Mouse (Mus musculus) heart, postnatal 0 days (tissue): ENCODE measurements around the gene Pdgfa. TPM values are rescaled to one million over a fixed set of nuclear protein-coding genes. Genes with fewer than 3 reads are reported as not detected.

Experiments used
- ATAC-seq: fragments of 200-750 bp; cut with Nextera tagmentation; 2 replicates; pipeline ENCODE4 v1.8.0; 2017; ENCODE audit warnings: low read depth, moderate number of reproducible peaks, moderate library complexity; ENCODE audit not compliant: insufficient read depth
- DNase-seq: peaks from one replicate; pipeline ENCODE4 v3.0.0-alpha.2; 2016; ENCODE audit warnings: low spot score
- H3K27ac ChIP-seq: fragments of 300-500 bp; sonication (generic); 2 replicates; pipeline ENCODE4 v1.5.1; 2014; ENCODE audit warnings: low read depth, mild to moderate bottlenecking
- H3K27me3 ChIP-seq: fragments of 300-500 bp; sonication (generic); 2 replicates; pipeline ENCODE4 v1.6.1; 2014; ENCODE audit warnings: low read length, mixed read lengths; ENCODE audit not compliant: control insufficient read depth, insufficient read depth
- H3K36me3 ChIP-seq: fragments of 300-500 bp; sonication (generic); replicated peaks from 2 replicates; pipeline ENCODE4 v1.6.1; 2014; ENCODE audit warnings: low read length, mixed read lengths; ENCODE audit not compliant: control insufficient read depth, insufficient read depth
- H3K4me1 ChIP-seq: fragments of 300-500 bp; sonication (generic); 2 replicates; pipeline ENCODE4 v1.6.1; 2014; ENCODE audit warnings: antibody characterized with exemption; ENCODE audit not compliant: control insufficient read depth, insufficient read depth
- H3K4me2 ChIP-seq: fragments of 300-500 bp; sonication (generic); 2 replicates; pipeline ENCODE4 v1.6.1; 2014; ENCODE audit warnings: low read depth, mild to moderate bottlenecking, low read length, moderate library complexity
- H3K4me3 ChIP-seq: fragments of 300-500 bp; sonication (generic); 2 replicates; pipeline ENCODE4 v1.5.1; 2014; ENCODE audit warnings: low read depth, low read length
- H3K9ac ChIP-seq: fragments of 300-500 bp; sonication (generic); replicated peaks from 2 replicates; pipeline ENCODE4 v1.6.1; 2014; ENCODE audit warnings: low read depth, low read length, mixed read lengths
- H3K9me3 ChIP-seq: fragments of 300-500 bp; sonication (generic); replicated peaks from 2 replicates; pipeline ENCODE4 v1.6.1; 2016; ENCODE audit warnings: low read length; ENCODE audit not compliant: control insufficient read depth
- CTCF ChIP-seq: IDR thresholded peaks from 2 replicates; pipeline ENCODE4 v1.5.1; 2016; ENCODE audit warnings: antibody characterized with exemption, control low read depth, low read depth
- EP300 ChIP-seq: IDR thresholded peaks from 2 replicates; pipeline ENCODE4 v1.6.1; 2016; ENCODE audit warnings: antibody characterized with exemption, low read depth
- WGBS: fragments of 180-500 bp; shearing (Covaris S2); extraction: QIAGEN DNeasy Blood & Tissue Kit; methylation state at CpG from one replicate; pipeline ENCODE4 v1.1.7; 2014; 5-methylcytosine and 5-hydroxymethylcytosine counted together
- polyA plus RNA-seq: library from polyadenylated mRNA; unstranded; fragments of >200 nt; fragmentation: Nextera tagmentation; extraction: Ambion mirVana; gene quantifications from 2 replicates; pipeline ENCODE4 v1.2.1, GENCODE M21; 2015
- total RNA-seq: library from RNA; depleted of rRNA; stranded (reverse); fragments of >200 nt; gene quantifications from 2 replicates; pipeline ENCODE4 v1.2.3, GENCODE M21; 2014; ENCODE audit warnings: low replicate concordance

Pdgfa gene
- total and polyA plus RNA-seq, 2 experiments from 2014 or later, result 49.6 to 60.5 TPM

DNA sequence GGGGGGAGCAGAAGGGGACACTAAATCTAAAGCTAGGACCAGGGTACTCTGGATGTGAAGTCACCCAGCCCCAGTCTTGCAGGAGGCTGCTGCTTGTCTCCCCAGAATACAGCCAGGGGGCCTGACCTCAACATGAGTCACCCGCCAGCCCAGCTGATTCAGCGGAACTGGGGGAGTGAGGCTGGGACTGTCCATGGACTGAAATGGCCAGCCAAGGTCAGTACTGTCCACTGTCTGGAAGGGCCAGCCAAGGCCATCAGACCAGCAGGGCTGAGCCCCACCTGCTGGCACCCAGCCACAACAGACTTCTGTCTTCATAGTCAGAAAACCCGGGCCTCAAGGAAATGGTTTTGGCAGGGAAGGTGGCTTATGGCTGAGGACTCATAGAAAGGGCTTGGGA, 17.9 kb upstream of the Pdgfa start:
- H3K9me3 ChIP-seq, result no peaks in the 10 kb centered on the region
- ATAC-seq (peak; percentile 66), DNase-seq (no peak)
- no peak overlapping the region for H3K4me2 ChIP-seq
- 41% methylated on average over 3 of the region's 3 CpGs for WGBS
- H3K4me1 ChIP-seq, result peaks cover 11% of the 10 kb centered on the region; the same call in 1 of the 2 replicates
- no peaks in the 10 kb centered on the region for H3K27me3 ChIP-seq
- no peak overlapping the region for H3K4me3 ChIP-seq
- H3K9ac ChIP-seq, result no peak overlapping the region
- no peaks in the 10 kb centered on the region for H3K36me3 ChIP-seq
- no peak overlapping the region for H3K27ac ChIP-seq
- TF ChIP-seq CTCF, result no peak
- no peak for TF ChIP-seq EP300

DNA sequence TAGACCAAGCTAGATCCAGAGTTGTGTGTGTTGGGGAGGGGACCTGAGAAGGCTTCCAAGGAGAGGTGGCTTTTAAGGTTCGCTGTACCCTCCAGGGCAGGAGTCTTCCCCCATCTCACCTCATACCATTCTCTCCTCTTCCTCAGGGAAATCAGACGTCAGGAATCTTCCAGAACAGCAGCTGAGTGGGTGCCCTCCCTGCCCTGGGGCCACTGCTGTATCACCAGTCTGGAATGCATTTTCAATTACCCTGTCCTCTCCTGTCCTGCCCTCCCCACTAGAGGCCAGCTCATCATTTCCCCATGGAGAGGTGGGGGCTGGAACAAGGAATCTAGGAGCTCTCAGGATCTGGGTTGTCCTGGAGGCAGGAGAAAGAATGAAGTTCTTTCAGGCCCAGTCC, 13.5 kb upstream of the Pdgfa start:
- 55% methylated on average over 2 of the region's 2 CpGs for WGBS
- 0 out of 2 replicates have a peak, but pooled peaks cover 3% of the 10 kb centered on the region for H3K4me1 ChIP-seq
- H3K36me3 ChIP-seq, result no peaks in the 10 kb centered on the region
- no peak overlapping the region for H3K4me2 ChIP-seq
- H3K9ac ChIP-seq, result no peak overlapping the region
- no peak overlapping the region for H3K4me3 ChIP-seq
- no peak for DNase-seq
- TF ChIP-seq EP300 (no peak), CTCF (no peak)
- H3K27ac ChIP-seq, result no peak overlapping the region
- no peaks in the 10 kb centered on the region for H3K9me3 ChIP-seq
- H3K27me3 ChIP-seq, result no peaks in the 10 kb centered on the region
- no peak for ATAC-seq

DNA sequence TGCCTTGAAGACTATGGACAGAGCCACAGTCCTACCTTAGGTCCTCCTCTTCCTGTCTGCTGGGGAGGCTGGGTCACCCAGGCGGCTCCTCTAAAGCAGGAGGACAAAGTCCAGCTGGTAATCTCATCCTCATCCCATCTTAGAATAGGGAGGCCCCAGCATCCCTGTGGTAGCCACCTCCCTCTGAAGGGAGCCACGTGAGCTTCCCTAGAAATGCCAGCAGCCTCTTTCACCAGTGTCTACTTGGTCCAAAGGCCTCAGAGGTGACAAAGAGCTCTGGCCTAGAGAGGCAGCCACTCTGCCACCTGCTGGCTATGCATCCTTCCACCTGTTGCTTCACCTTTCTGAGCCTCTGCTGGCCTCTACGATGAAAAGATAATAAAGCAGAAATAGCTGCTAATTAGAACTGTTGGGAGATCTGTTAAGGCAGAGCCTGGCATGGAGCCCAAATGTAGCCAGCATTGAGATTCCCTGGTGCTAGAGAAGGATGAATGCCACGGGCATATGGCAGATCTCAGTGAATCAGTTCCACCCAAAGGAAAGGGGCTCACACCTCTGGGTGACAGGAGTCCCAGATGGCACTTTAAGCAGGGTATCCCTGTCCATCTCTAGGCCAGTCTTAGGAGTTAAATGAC, 10.1 kb upstream of the Pdgfa start:
- no peak for DNase-seq
- H3K9me3 ChIP-seq, result peaks cover under 1% of the 10 kb centered on the region; the same call in 1 of the 2 replicates
- ATAC-seq, result no peak
- no peaks in the 10 kb centered on the region for H3K4me1 ChIP-seq
- no peak overlapping the region for H3K27ac ChIP-seq
- H3K36me3 ChIP-seq, result no peaks in the 10 kb centered on the region
- H3K4me2 ChIP-seq, result no peak overlapping the region
- H3K27me3 ChIP-seq, result no peaks in the 10 kb centered on the region
- TF ChIP-seq CTCF, result peak; percentile 51
- TF ChIP-seq EP300, result no peak
- no peak overlapping the region for H3K9ac ChIP-seq
- no peak overlapping the region for H3K4me3 ChIP-seq
- WGBS, result 45% methylated on average over 4 of the region's 4 CpGs

DNA sequence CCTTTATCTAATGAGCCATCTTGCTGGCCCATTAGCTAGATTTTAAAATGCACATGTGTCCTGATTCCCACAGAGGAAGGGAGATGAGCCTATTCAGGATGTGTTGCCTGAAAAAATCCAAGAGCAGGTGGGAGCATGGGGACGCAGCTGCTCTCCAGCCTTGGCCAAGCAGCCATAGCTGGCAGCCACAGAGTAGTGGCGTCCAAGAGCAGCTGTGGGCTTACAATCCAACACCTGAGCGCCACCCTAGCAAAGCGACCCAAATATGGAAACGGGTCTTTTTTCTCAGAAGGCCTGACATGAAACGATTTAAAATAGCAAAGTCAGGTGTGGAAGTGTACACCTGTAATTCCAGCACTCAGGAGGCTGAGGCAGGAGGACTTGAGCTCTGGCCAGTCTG, 7.4 kb upstream of the Pdgfa start:
- H3K4me1 ChIP-seq, result no peaks in the 10 kb centered on the region
- no peak for DNase-seq
- WGBS, result 82% methylated on average over 6 of the region's 6 CpGs
- H3K27ac ChIP-seq, result no peak overlapping the region
- H3K9me3 ChIP-seq, result peaks cover 4% of the 10 kb centered on the region; the same call in 1 of the 2 replicates
- H3K27me3 ChIP-seq, result no peaks in the 10 kb centered on the region
- TF ChIP-seq CTCF (no peak), EP300 (no peak)
- no peak overlapping the region for H3K4me2 ChIP-seq
- ATAC-seq, result no peak
- H3K36me3 ChIP-seq, result no peaks in the 10 kb centered on the region
- no peak overlapping the region for H3K9ac ChIP-seq
- no peak overlapping the region for H3K4me3 ChIP-seq

DNA sequence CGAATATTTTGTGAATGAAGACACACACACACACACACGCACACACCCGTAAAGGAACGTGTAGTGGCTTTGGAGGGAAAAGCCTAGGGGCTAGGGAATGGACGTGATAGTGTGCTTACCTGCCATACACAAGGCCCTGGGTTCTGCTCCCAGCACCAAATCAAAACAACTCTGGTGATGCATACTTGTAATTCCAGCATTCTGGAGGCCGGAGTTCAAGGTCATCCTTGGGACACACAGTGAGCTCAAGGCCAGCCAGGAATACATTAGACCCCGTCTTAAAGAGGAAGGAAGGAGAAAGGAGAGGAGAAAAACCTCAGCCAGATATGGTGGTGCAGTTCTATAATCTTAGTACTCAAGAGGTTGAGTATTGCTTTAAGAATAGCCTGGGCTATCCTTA, 2.5 kb upstream of the Pdgfa start:
- ATAC-seq, result no peak
- H3K27ac ChIP-seq, result no peak overlapping the region
- no peak for DNase-seq
- peaks cover 23% of the 10 kb centered on the region for H3K27me3 ChIP-seq
- H3K4me2 ChIP-seq, result no peak overlapping the region
- 72% methylated on average over 7 of the region's 7 CpGs for whole genome bisulfite sequencing
- H3K9me3 ChIP-seq, result peaks cover 4% of the 10 kb centered on the region; the same call in 1 of the 2 replicates
- H3K36me3 ChIP-seq, result no peaks in the 10 kb centered on the region
- TF ChIP-seq CTCF (no peak), EP300 (no peak)
- H3K4me3 ChIP-seq, result no peak overlapping the region
- no peak overlapping the region for H3K9ac ChIP-seq
- peaks cover 29% of the 10 kb centered on the region for H3K4me1 ChIP-seq
